Mouse (Mus musculus) neural tube, embryonic 11.5 days (tissue): Measurements from ENCODE around the gene Gm13306. TPM values are rescaled to one million over a fixed set of nuclear protein-coding genes. Genes with fewer than 3 reads are reported as not detected.

Experiments used
- polyA plus RNA-seq: library from polyadenylated mRNA; unstranded; fragments of >200 nt; fragmentation: Nextera tagmentation; extraction: Ambion mirVana; gene quantifications from 2 replicates; pipeline ENCODE4 v1.2.1, GENCODE M21; 2014

Gene Gm13306
- polyA plus RNA-seq, 1 experiment from 2014 or later = not detected

Other genes starting within 250 kb of the Gm13306 start
- not detected in 2 replicates for gene Gm21541, start 249.8 kb upstream of the Gm13306 start, polyA plus RNA-seq
- gene Gm20878, start 211.9 kb upstream of the Gm13306 start, polyA plus RNA-seq = 1.6 and 2.1 TPM in 2 replicates
- not detected in 2 replicates for gene Fam205a4, start 187.4 kb upstream of the Gm13306 start, polyA plus RNA-seq
- 0.19 TPM in 1 of 2 replicates, not detected in the other for gene Gm21093, start 118.7 kb upstream of the Gm13306 start, polyA plus RNA-seq
- gene Gm3893, start 62.2 kb upstream of the Gm13306 start, polyA plus RNA-seq = not detected in 2 replicates
- gene Gm13304, start 38.6 kb upstream of the Gm13306 start, polyA plus RNA-seq = not detected in 2 replicates
- not detected in 2 replicates for gene Gm13305, start 15.2 kb downstream of the Gm13306 start, polyA plus RNA-seq
- gene Gm10600, start 87.2 kb downstream of the Gm13306 start, polyA plus RNA-seq = not detected in 2 replicates
- gene Ccl21b, start 102.3 kb downstream of the Gm13306 start, polyA plus RNA-seq = not detected in 2 replicates
- gene Gm21953, start 140.8 kb downstream of the Gm13306 start, polyA plus RNA-seq = not detected in 2 replicates
- 0.16 TPM in 1 of 2 replicates, not detected in the other for gene Fam205a3, start 164.9 kb downstream of the Gm13306 start, polyA plus RNA-seq